Mouse (Mus musculus) spleen, postnatal 10 days (tissue): ENCODE data around the gene BC107364.
"Not testable (repeated sequence)": the region's sequence is repeated elsewhere in the genome, so short reads cannot be mapped to it uniquely, and the experiment has no call there.

Source experiments
- DNase-seq, 2 experiments: peaks; one replicate each; pipeline ENCODE4 v3.0.0; 2021 to 2022; ENCODE audit warnings: low spot score in 2 of 2

The BC107364 gene

DNA sequence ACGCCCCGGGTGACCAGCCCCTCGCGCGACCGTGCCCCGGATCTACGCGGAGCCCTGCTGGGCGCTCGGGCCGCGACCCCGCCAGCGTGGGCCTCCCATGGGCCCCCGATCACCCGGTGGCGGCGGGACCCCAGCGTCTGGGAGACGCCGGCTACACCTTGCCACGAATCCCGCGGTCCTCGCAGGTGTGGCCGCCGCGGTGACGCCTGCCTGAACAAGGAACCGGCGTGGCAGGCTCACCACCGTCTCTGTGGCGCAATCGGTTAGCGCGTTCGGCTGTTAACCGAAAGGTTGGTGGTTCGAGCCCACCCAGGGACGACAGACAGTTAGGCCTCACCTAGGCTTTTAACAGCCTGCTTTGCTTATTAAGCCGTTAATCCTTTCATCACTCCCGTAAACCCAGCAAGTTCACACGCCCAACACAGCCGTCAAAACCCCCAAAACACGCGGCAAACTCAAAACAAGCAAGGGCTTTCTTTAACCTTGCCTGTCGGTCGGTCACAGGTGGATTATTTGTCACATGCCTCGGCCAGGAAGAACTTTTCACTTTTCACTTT is 847 bp downstream of the BC107364 start:
- DNase-seq: not testable (repeated sequence)

DNA sequence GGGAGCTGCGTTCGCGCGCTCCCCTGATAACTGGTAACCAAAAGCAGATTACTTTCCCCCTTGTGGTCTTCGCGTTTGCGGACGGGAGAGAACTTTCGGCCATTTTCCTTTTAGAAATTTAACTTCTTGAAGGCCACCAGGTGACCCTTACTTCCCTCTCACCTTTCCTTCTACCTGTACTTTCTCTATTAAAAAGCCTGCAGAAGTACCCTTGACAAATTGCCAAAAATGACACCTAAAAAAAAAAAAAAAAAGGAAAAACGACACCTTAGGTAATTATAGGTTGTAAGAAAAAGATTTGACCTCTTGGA is 1.6 kb downstream of the BC107364 start:
- not testable (repeated sequence) for DNase-seq

DNA sequence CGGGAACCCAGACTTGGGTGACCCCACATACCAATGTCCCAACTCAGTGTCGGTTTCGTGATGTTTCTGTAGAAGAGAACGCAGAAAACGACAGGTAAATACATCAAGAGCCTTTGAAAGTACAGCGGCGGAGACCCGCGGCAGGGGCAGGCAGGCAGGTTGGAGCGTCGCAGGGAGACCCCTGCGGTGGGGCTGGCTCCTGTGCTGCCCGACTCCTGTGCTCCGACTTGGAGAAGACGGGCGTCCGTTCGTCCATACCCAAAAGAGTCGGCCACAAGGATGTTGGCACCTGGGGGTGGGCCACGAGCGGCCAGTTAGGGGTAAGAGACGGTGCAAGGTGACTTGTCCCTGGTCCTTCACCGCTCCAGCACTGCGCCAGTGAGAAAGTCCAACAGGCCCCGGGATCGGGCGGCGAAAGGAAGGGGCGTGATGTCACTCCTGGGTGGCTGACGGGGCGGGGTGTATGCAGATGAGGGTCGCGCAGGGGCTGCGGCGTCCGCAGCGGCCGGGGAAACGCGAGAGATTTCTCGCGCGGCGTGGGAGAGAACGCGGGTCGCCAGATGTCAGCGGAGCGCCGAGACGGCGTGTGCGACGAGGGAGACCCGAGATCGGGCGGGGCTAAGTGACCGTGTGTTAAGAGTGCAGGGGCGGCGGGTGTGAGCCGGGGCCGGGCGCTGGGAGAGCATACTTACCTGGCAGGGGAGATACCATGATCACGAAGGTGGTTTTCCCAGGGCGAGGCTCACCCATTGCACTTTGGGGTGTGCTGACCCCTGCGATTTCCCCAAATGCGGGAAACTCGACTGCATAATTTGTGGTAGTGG is 2.1 kb downstream of the BC107364 start:
- not testable (repeated sequence) for DNase-seq

DNA sequence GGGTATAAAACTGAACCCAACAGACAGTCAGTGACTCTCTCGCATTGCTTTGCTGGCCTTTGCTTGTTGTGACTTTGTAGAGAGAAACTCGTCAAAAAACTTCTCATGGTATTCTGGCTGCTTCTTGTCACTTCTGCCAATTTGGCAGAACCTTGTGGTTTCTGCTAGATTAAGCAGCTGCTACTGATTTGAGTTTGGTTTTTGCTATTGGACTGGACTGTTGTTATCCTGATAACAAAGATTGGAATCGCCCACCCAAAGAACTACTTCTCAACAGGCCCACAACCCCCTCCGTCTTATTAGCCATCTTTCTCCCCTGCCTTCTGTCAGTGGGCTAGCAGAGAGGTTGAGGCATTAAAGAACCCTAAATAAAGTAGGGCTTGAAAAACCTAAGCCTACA is 6.7 kb downstream of the BC107364 start:
- no peak for DNase-seq

DNA sequence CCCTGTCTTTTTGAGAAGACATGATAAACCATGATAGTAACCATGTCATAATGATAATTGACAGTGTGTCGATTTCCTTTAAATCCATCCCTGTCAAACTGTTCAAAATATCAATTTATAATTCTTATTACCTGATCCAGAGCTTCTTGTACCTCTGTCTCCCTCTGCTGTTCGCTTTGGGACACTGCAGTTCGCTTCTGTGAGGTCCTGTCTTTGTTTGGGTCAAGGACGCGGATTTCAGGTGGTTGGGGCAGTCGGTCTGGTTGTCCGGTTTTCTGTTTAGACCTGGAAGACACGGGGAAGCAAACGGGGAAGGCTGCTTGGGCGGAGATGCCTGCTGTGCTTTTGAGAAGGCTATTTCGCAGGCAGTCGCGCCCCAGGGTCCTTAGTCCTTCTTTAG is 11.5 kb downstream of the BC107364 start:
- DNase-seq: peak; percentile 71 to 82

DNA sequence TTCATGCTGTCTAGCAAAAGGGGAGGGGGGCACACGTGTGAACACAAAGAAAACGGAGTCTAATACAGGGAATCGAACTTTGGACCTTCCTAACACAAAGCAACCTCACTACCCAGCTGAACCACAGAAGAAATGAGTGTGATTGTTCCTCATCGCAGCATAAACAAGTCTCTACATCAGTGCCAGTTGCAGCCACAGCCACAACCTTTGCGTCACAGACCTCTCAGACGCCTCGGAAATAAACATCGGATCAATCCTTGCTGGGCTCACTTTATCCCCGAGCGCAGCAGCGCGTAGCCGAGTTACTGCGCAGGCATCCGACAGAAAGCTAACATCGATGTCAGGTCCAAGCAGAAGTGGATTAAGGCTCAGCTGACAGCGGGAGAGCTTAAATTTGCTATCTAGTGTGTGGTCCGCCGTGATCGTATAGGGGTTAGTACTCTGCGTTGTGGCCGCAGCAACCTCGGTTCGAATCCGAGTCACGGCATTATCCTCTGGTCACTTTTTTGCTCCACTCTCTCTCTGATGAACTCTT is 16.5 kb downstream of the BC107364 start:
- peak; percentile 46 to 53 for DNase-seq

DNA sequence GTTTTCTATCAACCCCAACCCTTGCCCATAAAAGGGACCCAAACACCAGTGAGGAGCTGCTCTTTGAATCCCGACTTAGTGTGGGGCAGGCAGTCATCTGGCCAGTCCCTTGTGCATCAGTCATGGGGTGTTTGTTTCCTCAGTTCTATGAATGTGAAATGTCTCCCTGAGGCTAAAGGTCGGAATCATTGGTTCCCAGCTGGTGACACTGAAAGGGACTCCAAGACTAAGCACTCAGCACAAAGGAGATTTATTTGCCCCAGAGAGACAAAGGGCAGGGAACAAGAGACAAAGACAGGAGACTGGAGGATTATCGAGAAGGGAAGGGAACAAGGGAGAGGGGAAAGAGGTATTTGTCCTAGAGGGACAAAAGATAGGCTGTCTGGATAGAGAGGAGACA is 19.9 kb downstream of the BC107364 start:
- DNase-seq: no peak

DNA sequence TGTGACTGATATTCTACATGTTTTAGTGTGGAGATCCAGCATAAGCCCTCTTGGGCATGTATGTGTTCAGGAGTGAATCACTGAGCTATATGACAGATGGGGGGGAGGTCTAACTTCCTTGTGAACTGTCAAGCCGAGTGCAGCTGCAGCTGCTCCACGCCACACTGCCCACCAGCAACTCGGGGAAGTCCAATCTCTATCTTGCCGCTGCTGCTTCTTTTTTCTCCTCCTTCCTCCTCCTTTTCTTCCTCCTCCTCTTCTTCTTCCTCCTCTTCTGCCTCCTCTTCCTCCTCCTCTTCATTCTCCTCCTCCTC is 22.3 kb downstream of the BC107364 start:
- DNase-seq: peak in 1 of 2 experiments; percentile 60

DNA sequence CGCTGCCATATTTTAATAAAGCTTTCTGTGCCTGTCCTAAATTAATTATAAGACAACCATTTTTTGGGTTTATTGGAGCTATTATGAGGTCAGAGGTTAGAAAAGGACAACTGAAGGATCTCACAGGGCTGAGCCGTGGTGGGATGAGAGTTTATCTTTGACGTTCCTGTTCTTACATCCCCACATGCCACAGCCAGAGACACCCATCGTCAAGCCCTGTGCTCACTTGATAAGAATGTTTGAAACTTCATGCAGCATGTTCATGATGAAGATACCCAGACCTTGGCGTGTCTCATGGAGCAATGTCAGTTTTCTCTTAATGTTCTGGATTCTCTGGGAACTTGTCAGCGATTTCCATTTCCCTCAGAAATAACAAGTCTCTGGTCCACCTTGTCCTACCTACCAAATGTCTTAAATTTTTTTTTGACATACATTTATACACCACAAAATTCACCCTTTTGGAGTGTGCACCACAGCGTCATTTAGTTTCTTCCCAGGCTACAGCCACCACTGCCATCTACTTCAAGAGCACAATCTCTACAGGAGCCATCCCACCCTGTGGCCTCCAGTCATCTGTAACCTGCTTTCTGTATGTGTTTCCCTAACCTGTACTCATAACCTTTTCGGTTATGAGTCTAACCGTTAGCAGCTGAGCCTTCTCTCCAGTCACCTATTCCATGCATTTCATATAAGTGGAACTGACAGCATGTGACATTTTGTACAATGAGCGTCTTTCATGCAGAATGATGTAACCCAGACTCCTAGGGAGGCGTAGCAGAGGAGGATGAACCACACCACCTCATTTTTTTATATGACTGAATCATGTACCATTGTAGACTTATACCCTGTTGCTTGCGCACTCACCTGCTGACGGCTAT is 22.9 kb downstream of the BC107364 start:
- DNase-seq: peak; percentile 58 to 62

DNA sequence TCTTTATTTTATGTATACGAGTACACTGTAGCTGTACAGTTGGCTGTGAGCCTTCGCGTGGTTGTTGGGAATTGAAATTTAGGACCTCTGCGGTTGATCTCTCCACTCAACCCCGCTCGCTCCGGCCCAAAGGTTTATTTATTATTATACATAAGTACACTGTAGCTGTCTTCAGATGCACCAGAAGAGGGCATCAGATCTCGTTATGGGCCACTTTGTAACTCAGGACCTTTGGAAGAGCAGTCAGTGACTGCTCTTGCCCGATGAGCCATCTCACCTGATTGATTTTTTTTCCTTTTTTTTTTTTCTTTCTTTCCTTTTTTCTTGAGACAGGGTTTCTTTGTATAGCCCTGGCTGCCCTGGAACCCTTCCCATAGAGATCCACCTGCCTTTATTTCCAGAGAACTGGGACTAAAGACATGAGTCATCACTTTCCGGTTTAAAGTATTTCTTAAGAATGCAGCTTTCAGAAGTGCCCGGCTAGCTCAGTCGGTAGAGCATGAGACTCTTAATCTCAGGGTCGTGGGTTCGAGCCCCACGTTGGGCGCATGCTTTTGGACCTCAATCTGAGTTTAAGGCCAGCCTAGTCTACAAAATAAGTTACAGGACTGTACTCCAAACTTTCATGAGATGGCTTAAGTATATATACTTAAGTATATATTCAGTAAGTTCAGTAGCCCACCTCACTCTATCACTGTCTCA is 24.2 kb downstream of the BC107364 start:
- peak; percentile 62 to 68 for DNase-seq

DNA sequence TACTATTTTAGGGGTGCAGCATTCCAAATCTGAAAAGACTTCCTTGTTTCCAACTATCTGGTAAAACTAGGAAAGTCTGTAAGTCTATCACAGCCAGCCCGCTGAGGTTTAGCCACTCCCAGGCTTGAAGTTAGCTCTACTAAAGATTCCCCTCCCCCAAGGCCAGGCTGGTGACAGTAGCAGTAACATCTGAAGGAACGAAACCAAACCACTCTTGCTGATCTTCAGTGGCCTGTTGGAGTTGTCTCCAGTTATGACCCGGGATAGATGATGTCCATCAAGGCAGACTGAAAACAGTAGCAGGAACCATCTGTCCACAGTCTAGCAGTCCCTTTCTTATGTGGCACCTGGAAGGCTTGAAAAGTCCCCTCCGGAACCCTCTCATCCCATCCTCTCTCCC is 24.8 kb downstream of the BC107364 start:
- peak in 1 of 2 experiments; percentile 64 for DNase-seq

DNA sequence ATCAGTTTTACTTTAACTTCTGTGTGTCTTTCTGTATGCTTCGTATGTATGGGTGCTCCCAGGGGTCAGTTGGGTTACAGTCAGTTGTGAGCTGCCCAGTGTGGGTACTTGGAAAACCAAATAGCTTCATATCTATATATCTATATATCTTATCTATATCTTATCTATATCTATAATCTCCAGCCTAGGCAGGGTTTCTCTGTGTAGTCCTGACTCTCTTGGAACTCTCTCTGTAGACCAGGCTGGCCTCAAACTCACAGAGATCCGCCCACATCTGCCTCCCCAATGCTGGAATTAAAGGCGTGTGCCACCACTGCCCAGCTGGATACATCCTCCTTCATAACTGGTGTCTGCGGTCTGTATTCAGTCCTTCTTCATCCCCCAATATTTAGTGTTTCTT is 25.8 kb downstream of the BC107364 start:
- no peak for DNase-seq

DNA sequence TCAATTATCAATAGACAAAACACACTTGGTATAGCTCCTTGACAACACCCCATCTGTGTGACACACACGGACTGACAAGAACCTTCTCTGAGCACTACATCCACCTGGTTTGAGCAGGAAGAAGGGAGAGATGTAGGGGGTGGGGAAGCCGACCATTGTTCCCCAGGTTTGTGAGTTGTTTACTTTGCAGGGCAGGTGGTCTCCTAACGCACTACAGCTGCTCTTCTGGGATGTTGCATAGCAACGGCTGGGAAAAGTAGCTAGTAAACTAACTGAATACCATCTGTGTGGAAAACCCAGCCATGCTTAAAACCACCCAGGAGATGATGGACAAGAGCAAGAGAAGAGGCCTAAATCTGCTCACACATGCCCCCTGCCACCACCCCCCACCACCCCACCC is 27.7 kb downstream of the BC107364 start:
- not testable (repeated sequence) for DNase-seq

DNA sequence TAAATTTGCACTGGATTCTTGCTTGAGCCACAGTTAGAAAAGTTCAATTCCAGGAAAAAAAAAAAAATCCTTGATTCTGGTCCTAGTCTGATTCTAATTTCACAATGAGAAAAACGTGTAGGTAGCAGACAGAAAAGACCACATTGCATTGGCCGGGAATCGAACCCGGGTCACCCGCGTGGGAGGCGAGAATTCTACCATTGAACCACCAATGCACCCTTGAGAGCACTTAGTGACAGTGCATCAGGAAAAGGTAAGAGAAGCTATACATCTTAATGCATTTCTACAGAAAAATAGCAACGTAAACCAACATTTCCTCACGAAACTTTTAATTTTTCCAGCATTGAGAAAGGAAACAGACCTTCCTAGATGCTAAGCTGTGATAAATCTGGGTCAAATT is 28.2 kb downstream of the BC107364 start:
- DNase-seq: peak in 1 of 2 experiments; percentile 52

DNA sequence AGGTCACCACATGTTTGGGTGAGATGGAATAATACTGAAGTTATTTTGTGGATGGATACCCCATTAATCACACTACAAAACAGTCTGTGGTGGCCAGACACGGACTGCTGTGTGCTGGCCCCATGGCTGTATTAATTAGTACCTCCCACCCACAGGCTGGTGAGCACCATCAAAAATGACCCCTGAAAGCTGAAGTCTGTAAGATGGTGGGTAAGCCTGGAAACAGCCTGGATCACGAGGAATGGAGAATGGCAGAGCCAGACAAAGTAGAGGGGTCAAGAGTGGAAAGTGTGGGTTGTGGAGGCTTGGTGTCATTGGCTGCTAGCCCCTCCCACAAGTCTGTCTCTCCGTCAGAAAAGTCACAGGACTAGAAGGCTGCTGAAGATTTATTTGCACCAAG is 31.3 kb downstream of the BC107364 start:
- no peak for DNase-seq

DNA sequence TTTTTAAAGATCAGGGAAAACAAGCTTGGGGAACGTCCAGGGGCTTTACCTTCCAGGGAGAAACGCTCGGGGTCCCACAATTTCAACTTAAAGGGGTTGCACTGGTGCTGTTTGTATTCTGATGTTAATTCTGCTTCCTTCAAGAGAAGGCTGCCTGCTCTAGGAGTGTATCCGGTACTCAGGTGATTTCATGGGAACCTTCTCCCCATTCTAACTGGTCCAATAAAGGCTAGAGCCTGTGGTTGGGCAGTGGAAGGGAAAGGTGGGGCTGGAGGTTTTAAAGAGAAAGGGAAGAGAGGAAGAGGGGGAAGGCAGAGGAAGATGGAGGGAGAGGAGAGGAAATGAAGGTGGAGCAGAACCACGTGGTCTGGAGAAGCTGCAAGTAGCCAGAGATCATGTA is 33.2 kb downstream of the BC107364 start:
- DNase-seq: not testable (repeated sequence)

DNA sequence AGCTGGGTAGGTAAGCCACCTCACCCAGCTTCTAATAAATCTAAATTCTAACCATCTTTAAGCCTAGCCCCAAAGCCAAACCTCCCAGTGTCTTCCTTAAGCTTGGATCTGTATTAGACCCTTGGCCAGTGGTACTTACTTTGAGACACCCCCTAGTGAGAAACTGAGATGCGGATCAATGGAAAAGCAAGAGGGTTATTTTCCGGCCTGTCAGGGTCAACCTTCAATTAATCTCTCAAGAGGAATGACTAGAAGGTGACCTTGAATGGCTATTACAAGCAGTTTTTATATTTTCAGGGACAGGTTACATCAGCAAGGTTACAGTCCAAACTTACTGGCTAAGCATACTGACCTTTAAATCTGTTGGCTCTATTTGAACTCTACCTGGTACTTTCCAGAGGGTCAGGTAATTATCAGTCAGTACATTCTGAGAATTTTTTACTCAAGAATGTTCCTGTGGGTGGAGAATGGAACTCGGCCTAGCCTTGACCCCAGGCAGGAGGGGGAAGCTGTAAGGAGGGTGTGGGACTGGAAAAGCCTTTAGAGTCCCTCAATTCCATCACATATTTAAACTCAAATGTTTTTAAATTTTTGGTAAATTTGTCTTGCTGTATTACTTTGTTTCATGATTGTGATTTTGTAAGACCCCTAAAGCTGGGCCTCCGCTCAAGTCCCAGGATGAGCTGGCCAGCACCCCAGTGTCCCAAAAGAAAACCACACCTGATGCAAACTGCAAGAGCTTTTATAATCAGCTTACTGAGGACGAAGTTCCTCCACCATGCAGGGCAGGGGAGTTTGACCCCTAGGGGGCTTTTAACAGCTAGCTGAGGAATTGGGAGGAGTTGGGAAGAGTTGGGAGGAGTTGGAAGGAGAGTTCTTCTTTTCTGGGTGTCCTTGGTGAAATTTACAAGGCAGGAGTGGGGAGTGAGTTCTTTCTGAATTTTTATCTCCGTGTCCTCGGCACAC is 34.0 kb downstream of the BC107364 start:
- DNase-seq: no peak

DNA sequence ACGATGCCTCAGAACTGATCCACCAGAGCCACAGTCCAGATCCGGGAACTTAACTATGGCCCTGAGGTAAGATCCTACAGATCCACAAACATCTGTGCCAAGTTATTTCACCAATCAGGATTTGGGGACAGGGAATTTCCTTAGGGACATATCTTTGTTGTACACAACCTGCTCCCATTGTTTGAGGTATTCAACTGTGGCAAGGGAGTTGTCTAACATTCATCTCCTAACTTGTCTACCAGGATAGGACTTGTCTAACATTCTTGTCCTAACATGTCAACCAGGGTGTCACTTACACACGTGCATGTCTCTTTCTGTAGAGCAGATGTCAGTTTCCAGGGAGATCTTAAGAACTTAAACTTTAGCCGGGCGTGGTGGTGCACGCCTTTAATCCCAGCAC is 35.5 kb downstream of the BC107364 start:
- no peak for DNase-seq

DNA sequence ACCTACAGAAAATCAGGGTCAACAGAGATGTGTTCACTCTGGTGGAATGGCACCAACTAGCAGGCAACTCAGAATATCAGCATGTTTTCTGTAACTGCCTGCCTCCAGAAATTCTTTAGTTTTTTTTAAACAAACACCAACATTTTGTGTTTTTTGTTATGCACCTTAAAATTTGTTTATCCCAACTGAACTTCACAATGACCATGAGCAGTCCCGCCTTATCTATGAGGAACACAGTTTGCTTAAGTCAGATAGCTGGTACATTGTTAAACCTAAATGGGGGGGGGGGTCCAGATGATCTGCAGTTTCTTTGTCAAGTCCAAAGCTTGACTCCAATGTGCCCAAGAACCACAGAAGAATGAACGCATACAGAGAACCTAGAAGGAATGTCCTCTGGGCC is 36.0 kb downstream of the BC107364 start:
- no peak for DNase-seq

DNA sequence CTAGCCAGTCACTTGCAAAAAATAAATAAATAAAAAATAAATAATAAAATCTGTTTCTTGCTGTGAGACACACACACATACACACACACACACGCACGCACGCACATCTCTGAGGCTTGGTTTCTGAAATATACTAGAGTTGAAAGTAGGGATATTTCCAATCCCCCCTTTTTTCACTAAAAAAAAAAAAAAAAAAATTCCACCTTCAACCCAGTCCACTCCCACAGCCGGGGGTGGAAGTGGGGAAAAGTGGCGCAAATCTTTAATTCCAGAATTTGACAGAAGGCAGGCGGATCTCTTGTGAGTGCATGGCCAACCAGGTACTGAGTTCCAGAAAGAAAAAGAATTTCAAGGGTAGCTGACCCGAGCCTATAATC is 37.2 kb downstream of the BC107364 start:
- DNase-seq: no peak
